Mouse (Mus musculus): ENCODE data around the gene Alyref.

The Alyref gene

GRCm38 (mm10) chr11:120598283-120598989 is at the start of gene Alyref, which contains the start of gene Anapc11:
Gene Alyref (minus strand): TSS chr11:120598365.
Gene Anapc11 (plus strand): TSS chr11:120598421.
- peak; percentile 92 to 93 for DNase-seq (ENCODE audit: low spot score in 2 of 2)

- no peak for DNase-seq (ENCODE audit: low spot score in 2 of 2)
Observed at GRCm38 (mm10) chr11:120647047-120647830, 49.1 kb upstream of the Alyref start.

- peak; percentile 91 to 93 for DNase-seq (ENCODE audit: low spot score in 2 of 2)
Observed at GRCm38 (mm10) chr11:120643601-120643987, 45.4 kb upstream of the Alyref start, which contains the start of gene Pycr1. Gene Pycr1 (minus strand): TSS chr11:120643769.

GRCm38 (mm10) chr11:120642939-120643600 is 44.9 kb upstream of the Alyref start:
- no peak for DNase-seq (ENCODE audit: low spot score in 2 of 2)

GRCm38 (mm10) chr11:120641869-120642268 is 43.7 kb upstream of the Alyref start:
- DNase-seq (ENCODE audit: low spot score in 2 of 2): no peak

GRCm38 (mm10) chr11:120641255-120641654 is 43.1 kb upstream of the Alyref start:
- no peak for DNase-seq (ENCODE audit: low spot score in 2 of 2)

- no peak for DNase-seq (ENCODE audit: low spot score in 2 of 2)
Observed at GRCm38 (mm10) chr11:120634810-120635209, 36.6 kb upstream of the Alyref start.

- DNase-seq (ENCODE audit: low spot score in 2 of 2): peak; percentile 87 to 94
Observed at GRCm38 (mm10) chr11:120633520-120634343, 35.6 kb upstream of the Alyref start, which contains the start of gene Mafg. Gene Mafg (minus strand): TSS chr11:120633600.

GRCm38 (mm10) chr11:120632559-120633519 is 34.7 kb upstream of the Alyref start:
- peak; percentile 64 to 78 for DNase-seq (ENCODE audit: low spot score in 2 of 2)

GRCm38 (mm10) chr11:120631726-120632448 is 33.7 kb upstream of the Alyref start:
- DNase-seq (ENCODE audit: low spot score in 2 of 2): no peak

- DNase-seq (ENCODE audit: low spot score in 2 of 2): no peak
Observed at GRCm38 (mm10) chr11:120630881-120631725, 32.9 kb upstream of the Alyref start.

GRCm38 (mm10) chr11:120630401-120630871 is 32.3 kb upstream of the Alyref start:
- peak in 1 of 2 experiments; percentile 44 for DNase-seq (ENCODE audit: low spot score in 2 of 2)

- peak in 1 of 2 experiments; percentile 62 for DNase-seq (ENCODE audit: low spot score in 2 of 2)
Observed at GRCm38 (mm10) chr11:120629911-120630310, 31.7 kb upstream of the Alyref start.

- DNase-seq (ENCODE audit: low spot score in 2 of 2): no peak
Observed at GRCm38 (mm10) chr11:120629341-120629730, 31.2 kb upstream of the Alyref start.

- DNase-seq (ENCODE audit: low spot score in 2 of 2): no peak
Observed at GRCm38 (mm10) chr11:120628601-120629340, 30.6 kb upstream of the Alyref start.

- no peak for DNase-seq (ENCODE audit: low spot score in 2 of 2)
Observed at GRCm38 (mm10) chr11:120627468-120628300, 29.5 kb upstream of the Alyref start.
